Mouse (Mus musculus) liver, embryonic 15.5 days (tissue): ENCODE results near the gene Gm49337. TPM values are rescaled to one million over a fixed set of nuclear protein-coding genes. Genes with fewer than 3 reads are reported as not detected.

ENCODE experiments used
- polyA plus RNA-seq: library from polyadenylated mRNA; unstranded; fragments of >200 nt; fragmentation: Nextera tagmentation; extraction: Ambion mirVana; gene quantifications from 2 replicates; pipeline ENCODE4 v1.2.1, GENCODE M21; 2015

Gene Gm49337
- polyA plus RNA-seq, 1 experiment from 2014 or later: not detected

Other genes with a start within 250 kb of the Gm49337 start
- gene Dmbx1, start 233.5 kb upstream of the Gm49337 start, polyA plus RNA-seq: not detected in 2 replicates
- 10.0 and 12.7 TPM in 2 replicates for gene Faah, start 155.5 kb upstream of the Gm49337 start, polyA plus RNA-seq
- gene Nsun4, start 119.5 kb upstream of the Gm49337 start, polyA plus RNA-seq: 9.0 and 9.8 TPM in 2 replicates
- 303 and 305 TPM in 2 replicates for gene Uqcrh, start 98.3 kb upstream of the Gm49337 start, polyA plus RNA-seq
- gene Lrrc41, start 98.1 kb upstream of the Gm49337 start, polyA plus RNA-seq: 25.5 and 27.6 TPM in 2 replicates
- gene Rad54l, start 49.7 kb upstream of the Gm49337 start, polyA plus RNA-seq: 26.0 and 26.8 TPM in 2 replicates
- gene Pomgnt1, start 49.5 kb upstream of the Gm49337 start, polyA plus RNA-seq: 11.5 and 12.4 TPM in 2 replicates
- gene Lurap1, start 22.0 kb upstream of the Gm49337 start, polyA plus RNA-seq: 0.16 and 0.32 TPM in 2 replicates
- 0.07 TPM in 1 of 2 replicates, not detected in the other for gene Tspan1, start 5.8 kb upstream of the Gm49337 start, polyA plus RNA-seq
- not detected in 2 replicates for gene 1700042G07Rik, start within 50 bp of the Gm49337 start, polyA plus RNA-seq
- gene Pik3r3, start 48.2 kb downstream of the Gm49337 start, polyA plus RNA-seq: 0.51 and 0.63 TPM in 2 replicates